Mouse (Mus musculus): ENCODE data around the gene Efcab2. TPM values are rescaled to one million over a fixed set of nuclear protein-coding genes. Genes with fewer than 3 reads are reported as not detected.
A peak's percentile ranks its signal among the peaks of the same experiment; 100 is the strongest.

Efcab2 gene
- 10 to 100 TPM in 1 of 2 experiments, 1 to 10 TPM in 1; 9.9 to 11.9 TPM for total RNA-seq (2021)
- long read RNA-seq, experiment 1, transcript Efcab2-201 (7 exons, 3,580 nt): major isoform, 10 of 13 reads
- long read RNA-seq, experiment 1, partial matches to known transcripts: 0 of 13 reads
- long read RNA-seq, experiment 1, other reads (novel, unspliced or antisense): 3 of 13 reads
- long read RNA-seq, experiment 2, transcript Efcab2-201 (7 exons, 3,580 nt): major isoform, 15 of 21 reads
- long read RNA-seq, experiment 2, partial matches to known transcripts: 1 of 21 reads
- long read RNA-seq, experiment 2, other reads (novel, unspliced or antisense): 4 of 21 reads

- DNase-seq (ENCODE audit: low spot score in 2 of 2): peak; percentile 88 to 91
Observed at GRCm38 (mm10) chr1:178405951-178406711, at the start of gene Efcab2. TSS of gene Efcab2 (plus strand) at chr1:178406085.

- peak; percentile 57 to 88 for DNase-seq (ENCODE audit: low spot score in 2 of 2)
Observed at GRCm38 (mm10) chr1:178357776-178358710, 47.8 kb upstream of the Efcab2 start.

GRCm38 (mm10) chr1:178360264-178360663 lies 45.6 kb upstream of the Efcab2 start:
- no peak for DNase-seq (ENCODE audit: low spot score in 2 of 2)

- no peak for DNase-seq (ENCODE audit: low spot score in 2 of 2)
Observed at GRCm38 (mm10) chr1:178360702-178361101, 45.2 kb upstream of the Efcab2 start.

- DNase-seq (ENCODE audit: low spot score in 2 of 2): no peak
Observed at GRCm38 (mm10) chr1:178365171-178365570, 40.7 kb upstream of the Efcab2 start.

GRCm38 (mm10) chr1:178368121-178368520 lies 37.8 kb upstream of the Efcab2 start:
- DNase-seq (ENCODE audit: low spot score in 2 of 2): no peak

GRCm38 (mm10) chr1:178368548-178369271 lies 37.2 kb upstream of the Efcab2 start:
- DNase-seq (ENCODE audit: low spot score in 2 of 2): peak; percentile 90 to 95

GRCm38 (mm10) chr1:178369272-178369651 lies 36.6 kb upstream of the Efcab2 start:
- DNase-seq (ENCODE audit: low spot score in 2 of 2): no peak

GRCm38 (mm10) chr1:178372681-178373080 lies 33.2 kb upstream of the Efcab2 start:
- DNase-seq (ENCODE audit: low spot score in 2 of 2): no peak

- DNase-seq (ENCODE audit: low spot score in 2 of 2): no peak
Observed at GRCm38 (mm10) chr1:178375381-178375780, 30.5 kb upstream of the Efcab2 start.

GRCm38 (mm10) chr1:178376061-178376460 lies 29.8 kb upstream of the Efcab2 start:
- DNase-seq (ENCODE audit: low spot score in 2 of 2): no peak

- no peak for DNase-seq (ENCODE audit: low spot score in 2 of 2)
Observed at GRCm38 (mm10) chr1:178376907-178377306, 29.0 kb upstream of the Efcab2 start.

GRCm38 (mm10) chr1:178378115-178378514 lies 27.8 kb upstream of the Efcab2 start:
- no peak for DNase-seq (ENCODE audit: low spot score in 2 of 2)

- no peak for DNase-seq (ENCODE audit: low spot score in 2 of 2)
Observed at GRCm38 (mm10) chr1:178379224-178379623, 26.7 kb upstream of the Efcab2 start.

GRCm38 (mm10) chr1:178382165-178382564 lies 23.7 kb upstream of the Efcab2 start:
- DNase-seq (ENCODE audit: low spot score in 2 of 2): peak in 1 of 2 experiments; percentile 48

- DNase-seq (ENCODE audit: low spot score in 2 of 2): no peak
Observed at GRCm38 (mm10) chr1:178388802-178389201, 17.1 kb upstream of the Efcab2 start.

- no peak for DNase-seq (ENCODE audit: low spot score in 2 of 2)
Observed at GRCm38 (mm10) chr1:178389401-178389800, 16.5 kb upstream of the Efcab2 start.

GRCm38 (mm10) chr1:178392970-178393369 lies 12.9 kb upstream of the Efcab2 start:
- DNase-seq (ENCODE audit: low spot score in 2 of 2): no peak

- no peak for DNase-seq (ENCODE audit: low spot score in 2 of 2)
Observed at GRCm38 (mm10) chr1:178395091-178395490, 10.8 kb upstream of the Efcab2 start.

GRCm38 (mm10) chr1:178396383-178396782 lies 9.5 kb upstream of the Efcab2 start:
- DNase-seq (ENCODE audit: low spot score in 2 of 2): no peak

- DNase-seq (ENCODE audit: low spot score in 2 of 2): no peak
Observed at GRCm38 (mm10) chr1:178399879-178400278, 6.0 kb upstream of the Efcab2 start.

Data from layer of hippocampus, postnatal 14 days (tissue).